Mouse (Mus musculus) lung, postnatal 25 days (tissue): ENCODE results near the gene Rnf227.

Experiments
- DNase-seq: peaks from one replicate; pipeline ENCODE4 v3.0.0; 2022; ENCODE audit warnings: low spot score

The Rnf227 gene

DNA sequence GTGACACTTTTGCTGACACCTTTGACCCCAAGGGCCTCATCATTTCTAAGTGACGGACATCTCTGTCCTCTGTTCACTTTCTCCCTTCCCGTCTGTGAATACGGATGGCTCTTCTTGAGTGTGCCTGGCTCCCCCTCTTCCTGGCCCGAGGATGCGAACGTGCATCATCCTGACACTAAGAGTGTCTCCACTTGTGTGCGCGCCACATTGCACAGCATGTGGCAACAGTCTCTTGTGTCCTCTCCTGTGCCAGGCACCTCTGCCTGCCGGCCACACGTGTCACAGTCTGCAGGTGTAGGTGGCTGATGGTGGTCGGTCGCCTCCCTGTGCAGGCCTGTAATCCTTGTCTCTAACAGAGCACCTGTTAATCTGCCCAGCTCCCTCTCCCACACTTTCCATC is 31.3 kb downstream of the Rnf227 start:
- no peak for DNase-seq

DNA sequence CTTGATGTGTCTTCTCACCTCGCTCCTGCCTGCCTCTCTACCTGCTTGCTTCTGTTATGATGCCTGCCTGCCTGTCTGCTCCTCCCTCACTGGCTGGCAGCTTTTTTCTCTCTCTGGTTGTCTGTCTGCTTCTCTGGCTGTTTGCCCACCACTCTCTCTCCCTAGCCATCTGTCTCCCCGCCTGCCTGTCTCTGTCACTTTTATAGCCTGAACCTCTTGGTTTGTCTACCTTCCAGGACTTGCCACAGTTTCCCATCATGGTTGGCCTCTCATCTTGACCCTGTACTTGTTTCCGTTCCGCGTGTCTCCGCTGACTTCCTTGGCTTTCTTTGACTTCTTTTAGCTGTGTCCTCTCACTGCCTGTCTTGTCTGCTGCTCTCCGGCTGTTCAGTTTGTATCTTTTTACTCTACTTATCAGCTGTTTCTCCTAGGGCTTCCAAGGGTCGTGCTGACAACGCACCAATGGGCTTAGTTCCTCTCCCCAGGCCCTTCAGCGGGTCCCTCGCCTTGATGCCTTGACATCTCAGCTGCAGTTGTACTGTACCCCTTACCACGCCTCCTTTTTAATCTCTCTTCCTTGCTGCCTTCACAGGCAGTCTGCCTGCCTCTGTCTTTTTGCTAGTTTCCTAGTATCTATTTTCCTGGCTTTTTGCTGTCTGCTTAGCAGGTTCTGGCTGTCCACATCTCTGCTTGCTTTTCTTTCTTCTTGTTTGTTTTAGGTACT is 32.0 kb downstream of the Rnf227 start:
- DNase-seq, result no peak

DNA sequence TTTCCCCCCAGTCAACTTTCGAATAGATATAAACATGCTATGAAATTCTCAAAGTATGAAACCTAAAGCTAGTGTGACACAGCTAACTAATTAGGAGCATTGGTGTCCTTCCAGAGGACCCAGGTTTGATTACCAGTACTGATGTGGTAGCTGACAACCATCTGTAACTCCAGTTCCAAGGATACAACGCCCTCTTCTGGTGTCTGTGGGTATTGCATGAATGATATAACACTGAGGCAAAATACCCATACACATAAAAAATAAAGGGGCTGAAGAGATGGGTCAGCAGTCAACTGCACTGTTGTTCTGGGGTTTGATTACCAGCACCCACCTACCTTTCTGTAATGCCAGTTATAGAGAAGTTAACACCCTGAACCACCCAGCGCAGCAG is 32.5 kb downstream of the Rnf227 start:
- DNase-seq, result no peak

GRCm38 (mm10) chr11:69373223-69373965 is 33.1 kb downstream of the Rnf227 start:
- DNase-seq, result no peak

DNA sequence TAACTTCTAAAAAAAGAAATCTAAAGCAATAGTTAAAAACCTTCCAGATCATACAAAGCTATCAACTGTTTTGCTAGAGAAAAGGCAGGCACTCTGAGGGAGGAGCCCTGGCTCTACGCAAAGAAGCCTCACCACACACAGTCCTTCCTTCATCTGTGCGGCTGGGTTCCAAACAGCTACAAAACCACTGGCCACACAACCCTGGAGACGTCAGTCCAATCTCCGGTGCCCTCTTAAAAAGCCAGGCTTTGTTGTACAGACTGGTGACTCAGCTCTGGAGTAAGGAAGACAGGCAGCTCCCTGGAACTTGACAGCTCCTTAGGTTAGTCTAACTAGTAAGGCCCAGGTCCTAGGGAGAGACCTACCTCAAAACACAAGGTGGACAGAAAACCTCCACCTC is 35.4 kb downstream of the Rnf227 start:
- no peak for DNase-seq

GRCm38 (mm10) chr11:69377766-69378165 is 37.5 kb downstream of the Rnf227 start:
- DNase-seq, result no peak

- no peak for DNase-seq
Observed at GRCm38 (mm10) chr11:69379600-69379999, 39.3 kb downstream of the Rnf227 start.

- no peak for DNase-seq
Observed at GRCm38 (mm10) chr11:69381356-69381755, 41.1 kb downstream of the Rnf227 start.

GRCm38 (mm10) chr11:69382478-69383105 is 42.3 kb downstream of the Rnf227 start:
- DNase-seq, result no peak

- DNase-seq, result no peak
Observed at GRCm38 (mm10) chr11:69384979-69385378, 44.7 kb downstream of the Rnf227 start.

DNA sequence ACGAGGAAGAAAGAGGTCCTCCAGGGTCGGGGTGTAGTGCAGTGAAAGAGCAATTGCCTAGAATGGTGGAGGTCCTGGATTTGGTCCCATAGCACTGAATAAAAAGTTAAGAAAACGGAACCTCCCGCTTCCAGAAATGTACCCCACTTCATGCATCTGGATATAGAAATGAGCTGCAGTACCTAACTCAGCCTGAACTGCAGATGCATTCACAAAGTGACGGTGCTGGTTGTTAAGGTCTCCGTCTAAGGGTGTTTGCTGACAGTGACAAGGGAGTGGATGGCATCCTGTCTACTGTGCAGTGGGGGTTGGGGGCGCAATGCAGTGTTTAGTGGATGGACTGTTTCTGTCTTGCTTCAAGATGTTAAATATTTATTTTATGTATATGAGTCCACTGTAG is 46.5 kb downstream of the Rnf227 start:
- DNase-seq, result no peak

DNA sequence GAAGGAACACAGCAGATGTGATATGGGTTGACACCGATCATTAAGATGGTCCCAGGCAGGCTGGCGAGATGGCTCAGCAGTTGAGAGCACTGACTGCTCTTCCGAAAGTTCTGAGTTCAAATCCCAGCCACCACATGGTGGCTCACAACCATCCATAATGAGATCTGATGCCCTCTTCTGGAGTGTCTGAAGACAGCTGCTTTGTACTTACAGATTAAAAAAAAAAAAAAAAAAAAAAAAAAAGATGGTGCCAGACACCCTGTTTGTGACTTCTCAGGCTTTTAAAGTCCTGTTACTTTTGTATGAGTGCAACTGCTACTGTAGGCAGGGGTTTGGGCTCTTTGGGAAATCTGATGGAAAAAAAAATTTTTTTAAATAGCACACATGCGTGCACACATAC is 48.4 kb downstream of the Rnf227 start:
- DNase-seq, result no peak

- no peak for DNase-seq
Observed at GRCm38 (mm10) chr11:69389531-69390399, 49.5 kb downstream of the Rnf227 start.

GRCm38 (mm10) chr11:69390400-69391034 is 50.3 kb downstream of the Rnf227 start:
- peak; percentile 85 for DNase-seq
